Mouse (Mus musculus): ENCODE data around the gene Ppt2. TPM values are rescaled to one million over a fixed set of nuclear protein-coding genes. Genes with fewer than 3 reads are reported as not detected.
A peak's percentile ranks its signal among the peaks of the same experiment; 100 is the strongest.

Gene Ppt2
- polyA plus RNA-seq, 1 experiment from 2014 or later, result 23.4 TPM

DNA sequence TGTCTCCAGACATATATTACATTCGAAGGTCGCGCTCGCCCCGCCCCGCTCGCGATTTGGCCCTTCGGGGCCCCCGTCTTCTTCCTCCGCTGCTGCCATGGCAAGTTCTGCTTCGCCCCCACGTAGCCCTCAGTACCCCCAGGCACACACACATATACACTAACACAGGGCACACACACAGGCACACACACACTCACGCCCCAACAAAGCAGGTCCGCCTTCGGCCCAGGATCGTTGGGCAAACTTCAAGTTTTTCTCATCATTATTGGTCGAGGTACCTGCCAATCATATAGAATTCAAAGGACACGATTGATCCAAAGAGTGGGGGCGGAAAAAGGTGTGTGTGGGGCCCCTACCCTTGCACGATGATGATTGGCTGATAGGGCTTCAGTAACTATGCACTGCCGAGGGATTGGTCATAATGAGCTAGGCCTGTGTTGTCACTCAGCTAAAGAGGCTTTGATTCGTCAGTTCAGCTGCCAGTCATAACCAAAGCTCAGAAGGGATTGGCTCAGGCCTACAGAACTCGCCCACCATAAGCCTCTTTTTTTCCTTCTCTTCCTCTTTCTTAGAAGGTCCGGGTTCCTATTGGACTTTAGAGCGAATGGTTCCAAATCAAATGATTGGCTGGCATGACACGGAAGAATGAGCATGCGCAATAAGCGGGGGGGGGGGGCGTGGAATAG lies 24.8 kb downstream of the Ppt2 start, which contains the start of gene Rnf5:
Gene Rnf5 (minus strand): TSS at position 316 of the 686 bp plus-strand sequence.
- H3K27ac ChIP-seq (replicated peaks; ENCODE audit: low read depth, low read length), result peak within 1 kb of the TSS; percentile 85
- DNase-seq (peak; percentile 99), ATAC-seq (ENCODE audit: low FRiP score, low TSS enrichment) (peak; percentile 92)
- WGBS, result under 1% methylated on average over 30 of the region's 30 CpGs
- H3K9ac ChIP-seq (replicated peaks; ENCODE audit: low read length), result peak within 1 kb of the TSS; percentile 73
- H3K9me3 ChIP-seq (ENCODE audit: control insufficient read depth, low read length), result no peaks in the 10 kb centered on the region
- H3K4me3 ChIP-seq (replicated peaks; ENCODE audit: low read depth, low read length), result peak within 1 kb of the TSS; percentile 93
- no peaks in the 10 kb centered on the region for H3K27me3 ChIP-seq (ENCODE audit: control insufficient read depth, insufficient read depth, low read length)
- H3K36me3 ChIP-seq (ENCODE audit: control insufficient read depth, insufficient read depth, low read length), result peaks cover 17% of the 10 kb centered on the region
- H3K4me2 ChIP-seq (ENCODE audit: low read length), result peak within 1 kb of the TSS; percentile 97
- peaks cover 28% of the 10 kb centered on the region for H3K4me1 ChIP-seq (ENCODE audit: control insufficient read depth, insufficient read depth, low read length)

DNA sequence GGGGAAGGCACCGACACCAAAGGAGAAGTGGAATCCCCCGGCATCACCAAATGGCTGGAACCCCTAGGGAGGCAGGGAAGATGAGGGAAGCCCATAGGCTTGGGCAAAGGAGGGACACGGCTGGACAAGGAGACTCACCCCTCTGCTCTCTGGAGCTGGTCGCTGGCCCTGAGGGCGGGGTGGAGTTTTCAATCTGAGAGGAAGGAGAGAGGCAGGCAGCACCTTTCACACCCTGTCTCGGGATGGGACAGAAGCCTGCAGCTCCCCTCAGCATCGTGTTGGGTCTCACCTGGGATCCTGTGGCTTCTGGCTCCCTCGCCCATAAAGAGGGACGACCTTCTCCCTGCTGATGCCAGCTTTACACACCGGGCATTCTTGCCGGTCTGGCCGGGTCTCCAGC lies 26.5 kb downstream of the Ppt2 start:
- ATAC-seq (ENCODE audit: low FRiP score, low TSS enrichment) (no peak), DNase-seq (no peak)
- H3K27me3 ChIP-seq (ENCODE audit: control insufficient read depth, insufficient read depth, low read length), result no peaks in the 10 kb centered on the region
- H3K9ac ChIP-seq (replicated peaks; ENCODE audit: low read length), result no peak overlapping the region; the same call in 1 of the 2 replicates
- H3K4me2 ChIP-seq (ENCODE audit: low read length), result peak overlapping the region; percentile 90; the same call in 1 of the 2 replicates
- no peak overlapping the region for H3K27ac ChIP-seq (replicated peaks; ENCODE audit: low read depth, low read length)
- WGBS, result 93% methylated on average over 12 of the region's 12 CpGs
- H3K4me3 ChIP-seq (replicated peaks; ENCODE audit: low read depth, low read length), result no peak overlapping the region
- H3K36me3 ChIP-seq (ENCODE audit: control insufficient read depth, insufficient read depth, low read length), result peaks cover 17% of the 10 kb centered on the region
- H3K9me3 ChIP-seq (ENCODE audit: control insufficient read depth, low read length), result no peaks in the 10 kb centered on the region
- H3K4me1 ChIP-seq (ENCODE audit: control insufficient read depth, insufficient read depth, low read length), result peaks cover 21% of the 10 kb centered on the region

GRCm38 (mm10) chr17:34599891-34600290 lies 28.4 kb downstream of the Ppt2 start:
- DNase-seq (no peak), ATAC-seq (ENCODE audit: low FRiP score, low TSS enrichment) (no peak)
- no peak overlapping the region for H3K4me2 ChIP-seq (ENCODE audit: low read length)
- no peaks in the 10 kb centered on the region for H3K27me3 ChIP-seq (ENCODE audit: control insufficient read depth, insufficient read depth, low read length)
- WGBS, result 75% methylated on average over 9 of the region's 9 CpGs
- H3K36me3 ChIP-seq (ENCODE audit: control insufficient read depth, insufficient read depth, low read length), result peaks cover 36% of the 10 kb centered on the region
- no peak overlapping the region for H3K9ac ChIP-seq (replicated peaks; ENCODE audit: low read length)
- peaks cover 12% of the 10 kb centered on the region for H3K4me1 ChIP-seq (ENCODE audit: control insufficient read depth, insufficient read depth, low read length)
- H3K4me3 ChIP-seq (replicated peaks; ENCODE audit: low read depth, low read length), result no peak overlapping the region
- H3K9me3 ChIP-seq (ENCODE audit: control insufficient read depth, low read length), result no peaks in the 10 kb centered on the region
- H3K27ac ChIP-seq (replicated peaks; ENCODE audit: low read depth, low read length), result no peak overlapping the region

- no peak for DNase-seq
- peaks cover 19% of the 10 kb centered on the region for H3K4me1 ChIP-seq (ENCODE audit: control insufficient read depth, insufficient read depth, low read length)
- no peak within 1 kb of the TSS for H3K4me3 ChIP-seq (replicated peaks; ENCODE audit: low read depth, low read length)
- no peak within 1 kb of the TSS for H3K9ac ChIP-seq (replicated peaks; ENCODE audit: low read length)
- no peaks in the 10 kb centered on the region for H3K9me3 ChIP-seq (ENCODE audit: control insufficient read depth, low read length)
- H3K27ac ChIP-seq (replicated peaks; ENCODE audit: low read depth, low read length), result no peak within 1 kb of the TSS
- no peak within 1 kb of the TSS for H3K4me2 ChIP-seq (ENCODE audit: low read length)
- no peaks in the 10 kb centered on the region for H3K27me3 ChIP-seq (ENCODE audit: control insufficient read depth, insufficient read depth, low read length)
- 18% methylated on average over 6 of the region's 6 CpGs for WGBS
- H3K36me3 ChIP-seq (ENCODE audit: control insufficient read depth, insufficient read depth, low read length), result peaks cover 42% of the 10 kb centered on the region
- no peak for ATAC-seq (ENCODE audit: low FRiP score, low TSS enrichment)
Observed at GRCm38 (mm10) chr17:34597566-34598095, 30.7 kb downstream of the Ppt2 start, which contains the start of gene Ager. Gene Ager, plus strand, starts transcription at chr17:34597862.

DNA sequence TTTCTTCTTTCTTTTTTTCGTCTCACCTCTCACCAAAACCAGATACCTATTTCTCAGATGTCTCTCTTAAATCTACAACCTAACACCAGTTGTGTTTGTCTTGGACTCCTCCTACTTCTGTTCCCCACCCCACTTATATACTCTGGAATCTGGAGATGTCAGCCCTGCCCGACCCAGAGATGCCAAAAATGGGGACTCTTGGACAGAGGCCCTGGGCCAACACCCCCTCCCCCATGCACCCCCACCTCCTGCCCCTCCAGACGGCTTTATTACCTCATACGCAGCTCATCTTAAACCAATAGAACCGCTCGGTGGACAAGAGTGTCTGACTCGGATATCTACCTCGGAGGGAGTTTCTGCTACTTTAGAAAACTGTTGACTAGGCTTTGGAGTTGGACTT lies 32.2 kb downstream of the Ppt2 start:
- peaks cover 34% of the 10 kb centered on the region for H3K36me3 ChIP-seq (ENCODE audit: control insufficient read depth, insufficient read depth, low read length)
- H3K4me1 ChIP-seq (ENCODE audit: control insufficient read depth, insufficient read depth, low read length), result peaks cover 18% of the 10 kb centered on the region
- 76% methylated on average over 8 of the region's 8 CpGs for WGBS

GRCm38 (mm10) chr17:34593752-34594525 lies 34.4 kb downstream of the Ppt2 start:
- H3K36me3 ChIP-seq (ENCODE audit: control insufficient read depth, insufficient read depth, low read length), result peaks cover 25% of the 10 kb centered on the region
- H3K9ac ChIP-seq (replicated peaks; ENCODE audit: low read length), result peak overlapping the region; percentile 96
- ATAC-seq (ENCODE audit: low FRiP score, low TSS enrichment) (no peak), DNase-seq (peak; percentile 46)
- WGBS, result 42% methylated on average over 34 of the region's 34 CpGs
- no peaks in the 10 kb centered on the region for H3K27me3 ChIP-seq (ENCODE audit: control insufficient read depth, insufficient read depth, low read length)
- H3K27ac ChIP-seq (replicated peaks; ENCODE audit: low read depth, low read length), result peak overlapping the region; percentile 99
- peak overlapping the region; percentile 80 for H3K4me3 ChIP-seq (replicated peaks; ENCODE audit: low read depth, low read length)
- H3K9me3 ChIP-seq (ENCODE audit: control insufficient read depth, low read length), result no peaks in the 10 kb centered on the region
- H3K4me1 ChIP-seq (ENCODE audit: control insufficient read depth, insufficient read depth, low read length), result peaks cover 31% of the 10 kb centered on the region
- H3K4me2 ChIP-seq (ENCODE audit: low read length), result peak overlapping the region; percentile 97

More for the DNA sequence above, 32.2 kb downstream of the Ppt2 start:
- no peak overlapping the region for H3K4me2 ChIP-seq (ENCODE audit: low read length)
- no peak overlapping the region for H3K9ac ChIP-seq (replicated peaks; ENCODE audit: low read length)
- H3K9me3 ChIP-seq (ENCODE audit: control insufficient read depth, low read length), result no peaks in the 10 kb centered on the region
- H3K27ac ChIP-seq (replicated peaks; ENCODE audit: low read depth, low read length), result no peak overlapping the region
- ATAC-seq (ENCODE audit: low FRiP score, low TSS enrichment) (no peak), DNase-seq (no peak)
- no peaks in the 10 kb centered on the region for H3K27me3 ChIP-seq (ENCODE audit: control insufficient read depth, insufficient read depth, low read length)
- no peak overlapping the region for H3K4me3 ChIP-seq (replicated peaks; ENCODE audit: low read depth, low read length)

GRCm38 (mm10) chr17:34592581-34593549 lies 35.4 kb downstream of the Ppt2 start:
- peaks cover 42% of the 10 kb centered on the region for H3K4me1 ChIP-seq (ENCODE audit: control insufficient read depth, insufficient read depth, low read length)
- WGBS, result under 1% methylated on average over 30 of the region's 32 CpGs
- ATAC-seq (ENCODE audit: low FRiP score, low TSS enrichment), result 0 out of 2 replicates have a peak, but pooled peaks have one; percentile 12

DNA sequence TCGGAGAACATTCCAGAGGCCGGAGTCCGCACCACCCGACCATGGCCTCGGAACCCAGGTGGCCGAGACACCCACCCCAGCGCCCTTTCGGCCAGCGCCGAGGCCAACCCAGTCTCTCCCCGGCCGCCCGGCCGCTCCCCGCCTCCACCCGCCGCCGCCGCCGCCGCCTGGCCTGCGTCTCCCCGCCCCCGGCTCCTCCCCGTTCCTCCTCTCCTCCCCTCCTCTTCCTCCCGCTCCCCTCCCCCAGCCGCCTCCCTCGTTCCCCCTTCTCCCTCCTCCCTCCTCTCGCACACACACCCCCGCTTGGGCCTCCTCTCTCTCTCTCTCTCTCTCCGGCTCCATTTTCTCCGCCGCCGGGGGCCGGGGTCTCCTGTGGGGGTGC lies 36.3 kb downstream of the Ppt2 start:
- peaks cover 25% of the 10 kb centered on the region for H3K36me3 ChIP-seq (ENCODE audit: control insufficient read depth, insufficient read depth, low read length)
- peak overlapping the region; percentile 97 for H3K4me2 ChIP-seq (ENCODE audit: low read length)
- H3K9ac ChIP-seq (replicated peaks; ENCODE audit: low read length), result peak overlapping the region; percentile 96
- ATAC-seq (ENCODE audit: low FRiP score, low TSS enrichment), result peak; percentile 35
- H3K4me3 ChIP-seq (replicated peaks; ENCODE audit: low read depth, low read length), result peak overlapping the region; percentile 80
- peak overlapping the region; percentile 99 for H3K27ac ChIP-seq (replicated peaks; ENCODE audit: low read depth, low read length)
- H3K27me3 ChIP-seq (ENCODE audit: control insufficient read depth, insufficient read depth, low read length), result no peaks in the 10 kb centered on the region
- no peaks in the 10 kb centered on the region for H3K9me3 ChIP-seq (ENCODE audit: control insufficient read depth, low read length)
- DNase-seq, result peak; percentile 95
- H3K4me1 ChIP-seq (ENCODE audit: control insufficient read depth, insufficient read depth, low read length), result peaks cover 43% of the 10 kb centered on the region
- WGBS, result under 1% methylated on average over 31 of the region's 35 CpGs

More at GRCm38 (mm10) chr17:34592581-34593549, 35.4 kb downstream of the Ppt2 start:
- Histone ChIP-seq H3K27ac (replicated peaks; ENCODE audit: low read depth, low read length) (peak overlapping the region; percentile 99), H3K27me3 (ENCODE audit: control insufficient read depth, insufficient read depth, low read length) (no peaks in the 10 kb centered on the region), H3K4me3 (replicated peaks; ENCODE audit: low read depth, low read length) (peak overlapping the region; percentile 80), H3K4me2 (ENCODE audit: low read length) (peak overlapping the region; percentile 97), H3K9ac (replicated peaks; ENCODE audit: low read length) (peak overlapping the region; percentile 96), H3K9me3 (ENCODE audit: control insufficient read depth, low read length) (no peaks in the 10 kb centered on the region), H3K36me3 (ENCODE audit: control insufficient read depth, insufficient read depth, low read length) (peaks cover 25% of the 10 kb centered on the region)
- peak; percentile 59 for DNase-seq
